Mouse (Mus musculus) embryo, embryonic 11.5 days (tissue): ENCODE results near the gene Gtpbp6.
"Not testable (repeated sequence)": the region's sequence is repeated elsewhere in the genome, so short reads cannot be mapped to it uniquely, and the experiment has no call there.

Experiments
- DNase-seq: peaks from one replicate; pipeline ENCODE4 v3.0.0-alpha.2; 2012; ENCODE audit warnings: low read depth, low spot score

The Gtpbp6 gene

DNA sequence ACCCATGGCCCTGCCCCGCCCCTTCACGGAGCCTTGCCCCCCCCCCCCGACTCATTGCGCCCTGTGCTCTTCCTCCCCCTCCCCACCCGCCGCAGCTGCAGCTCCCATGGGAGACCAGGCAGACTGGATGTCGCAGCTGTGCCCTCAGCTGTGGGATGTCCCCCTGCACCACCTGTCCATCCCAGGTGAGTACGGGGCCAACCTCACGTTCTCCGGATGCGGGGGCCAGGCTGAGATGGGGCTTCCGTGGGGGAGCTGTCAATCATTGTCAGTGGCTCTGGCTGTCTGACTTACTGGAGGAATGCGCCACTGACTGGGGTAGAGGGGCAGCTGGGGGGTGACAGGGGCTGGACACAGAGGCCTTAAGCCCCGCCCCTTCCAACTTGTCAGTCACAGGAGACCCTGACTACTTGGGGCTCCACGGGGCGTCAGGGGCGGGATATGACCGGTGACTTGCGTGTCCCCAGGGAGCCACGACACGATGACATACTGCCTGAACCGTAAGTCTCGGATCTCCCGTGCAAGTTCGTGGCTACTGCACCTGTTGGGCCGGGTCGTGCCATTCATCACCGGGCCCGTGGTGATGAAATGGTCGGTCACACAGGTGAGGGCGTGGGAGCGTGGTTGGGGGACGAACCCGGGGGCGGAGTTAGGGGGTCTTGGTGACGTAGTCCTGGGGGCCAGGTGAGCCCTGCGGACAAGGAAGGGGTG is 6.9 kb downstream of the Gtpbp6 start:
- DNase-seq: no peak

DNA sequence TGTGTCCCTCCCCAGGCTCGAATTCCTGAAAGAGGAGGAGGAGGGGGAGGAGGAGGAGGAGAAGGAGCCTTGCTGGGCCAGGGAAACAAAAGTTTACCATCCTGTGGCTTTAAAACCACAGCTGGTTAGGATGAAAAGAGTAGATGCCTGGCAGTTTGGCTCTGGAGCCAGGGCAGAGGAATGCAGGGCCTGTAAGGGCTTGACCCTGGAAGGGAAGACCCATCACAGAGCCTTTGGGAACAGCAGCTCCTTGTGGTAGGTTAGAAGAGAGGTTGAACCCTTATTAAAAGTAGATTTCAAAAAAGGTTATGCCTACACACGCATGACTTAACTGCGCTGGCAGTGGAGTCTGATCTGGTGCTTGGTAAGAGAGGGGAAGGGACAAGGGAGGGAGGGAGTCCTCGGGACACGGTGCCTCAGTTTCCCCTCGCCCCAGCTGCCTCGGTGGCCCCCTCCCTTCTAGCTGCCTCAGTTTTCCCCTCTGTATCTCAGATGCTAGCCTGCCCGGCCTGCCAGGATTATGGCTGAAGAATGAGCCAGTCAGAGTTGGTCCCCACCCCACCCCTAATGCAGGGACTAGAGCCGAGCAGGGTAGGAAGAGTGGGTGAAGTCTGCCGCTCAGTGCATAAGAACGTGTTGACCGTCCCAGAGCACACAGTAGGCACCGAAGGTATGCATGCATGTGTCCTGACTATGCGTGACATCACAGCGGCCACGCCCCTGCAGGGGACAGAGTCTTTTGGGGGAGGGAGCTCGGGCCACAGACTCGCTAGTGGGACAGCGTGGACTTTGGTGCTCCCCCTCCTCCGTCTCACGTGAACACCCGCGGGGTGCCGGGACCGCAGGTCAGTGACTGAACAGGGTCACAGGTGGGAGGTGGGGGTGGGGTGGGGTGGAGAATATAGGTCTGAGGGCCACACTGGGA is 8.1 kb downstream of the Gtpbp6 start, which contains the start of gene Plcxd1:
Plcxd1 (plus strand) TSS at position 314 of the 925 bp plus-strand sequence.
- no peak for DNase-seq

DNA sequence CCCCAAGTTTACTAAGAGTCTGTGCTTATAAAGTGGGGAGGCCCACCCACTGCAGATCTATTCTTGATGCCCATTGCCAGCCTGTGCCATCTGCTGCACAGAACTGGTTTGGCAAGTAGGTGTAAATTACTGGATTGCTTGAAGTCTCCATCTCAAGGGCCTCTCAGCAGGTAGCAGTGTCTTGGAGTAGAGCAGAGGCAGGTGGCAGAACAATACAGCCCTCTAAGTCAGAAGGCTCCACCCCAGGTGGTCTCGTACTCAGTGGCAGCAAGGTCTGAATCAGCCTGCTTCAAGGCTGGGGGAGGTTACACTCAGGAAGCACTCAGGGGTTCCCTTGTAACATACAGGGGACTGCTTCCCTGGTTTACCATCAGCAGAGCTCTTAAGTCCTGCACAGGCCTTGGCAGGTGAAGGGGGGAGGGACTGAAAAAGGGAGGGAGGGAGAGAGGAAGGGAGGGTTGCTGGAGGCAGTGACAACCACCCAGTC is 9.0 kb downstream of the Gtpbp6 start:
- no peak for DNase-seq

DNA sequence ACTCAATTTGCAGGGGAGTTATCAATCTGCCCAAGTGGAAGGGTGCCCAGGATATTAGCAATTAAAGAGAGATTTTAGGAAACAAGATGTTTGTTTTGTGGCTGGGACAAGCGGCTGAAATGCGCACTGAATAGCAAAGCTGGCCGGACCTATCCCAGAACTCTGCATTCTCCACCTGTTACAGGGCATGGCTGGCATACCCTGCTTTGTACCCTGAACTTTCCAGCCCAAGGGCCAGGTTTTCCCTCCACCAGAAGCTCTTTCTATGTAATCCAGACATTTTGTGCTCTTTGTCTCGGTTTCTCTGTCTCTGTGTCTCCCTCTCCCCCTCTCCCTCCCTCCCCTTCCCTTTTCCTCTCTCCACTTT is 13.2 kb downstream of the Gtpbp6 start:
- DNase-seq: no peak

DNA sequence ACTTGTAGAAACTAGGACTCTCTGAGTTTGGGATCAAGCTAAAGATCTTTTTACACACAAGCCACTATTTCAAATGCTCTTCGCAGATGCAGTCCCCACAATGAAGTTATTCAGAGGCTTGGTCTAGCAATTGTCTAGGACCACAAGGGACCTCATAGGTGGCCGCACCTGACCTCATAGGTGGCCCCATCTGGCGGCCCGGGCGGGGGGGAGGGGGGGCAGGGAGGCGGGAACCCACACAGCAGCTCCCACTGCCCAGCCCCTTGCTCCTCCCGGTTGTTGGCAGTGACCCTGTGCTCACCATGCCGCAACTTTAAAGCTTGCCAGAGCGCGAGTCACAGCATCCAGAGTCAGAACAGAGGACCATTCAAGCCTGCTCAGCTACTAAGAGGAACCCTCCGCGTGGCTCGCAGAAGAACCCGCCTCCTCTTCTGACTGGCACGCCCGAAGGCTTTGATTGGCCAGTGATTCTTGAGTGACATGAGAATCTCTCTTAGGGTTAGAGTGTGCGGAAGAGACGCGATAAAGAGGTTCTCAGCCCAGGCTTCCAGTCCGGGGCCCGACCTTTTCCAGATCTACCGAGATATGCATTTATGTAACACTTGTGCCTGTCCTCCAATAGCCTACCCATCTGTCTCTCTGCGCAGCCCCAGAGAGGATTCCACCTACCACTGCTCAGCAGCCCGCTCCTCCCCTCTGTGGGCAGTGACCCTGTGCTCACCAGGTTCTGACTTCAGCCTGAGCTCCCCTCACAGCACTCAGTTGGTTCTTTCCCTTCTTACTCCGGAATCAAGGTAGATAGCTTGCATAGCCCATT is 13.8 kb downstream of the Gtpbp6 start, which contains the start of gene Gm35315:
Gm35315 (minus strand) TSS at position 391 of the 817 bp plus-strand sequence.
- DNase-seq: peak; percentile 78

DNA sequence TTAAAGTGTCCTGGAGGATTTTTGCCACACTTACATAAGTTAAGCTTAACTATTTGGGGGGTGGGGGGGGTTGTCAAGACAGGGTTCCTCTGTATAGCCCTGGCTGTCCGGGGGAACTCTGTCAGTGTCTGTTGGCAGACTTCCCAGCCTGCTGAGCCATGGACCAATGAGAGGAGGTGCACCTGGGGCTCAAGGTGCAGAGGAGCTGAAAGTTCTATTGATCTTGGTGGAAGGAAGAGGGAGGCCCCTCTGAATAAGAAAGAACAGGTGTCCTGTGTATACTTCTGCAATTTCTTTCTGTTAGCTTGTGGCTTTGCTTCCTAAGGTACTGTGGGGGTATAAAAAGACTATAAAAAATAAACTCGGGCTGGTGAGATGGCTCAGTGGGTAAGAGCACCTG is 16.5 kb downstream of the Gtpbp6 start:
- DNase-seq: no peak

DNA sequence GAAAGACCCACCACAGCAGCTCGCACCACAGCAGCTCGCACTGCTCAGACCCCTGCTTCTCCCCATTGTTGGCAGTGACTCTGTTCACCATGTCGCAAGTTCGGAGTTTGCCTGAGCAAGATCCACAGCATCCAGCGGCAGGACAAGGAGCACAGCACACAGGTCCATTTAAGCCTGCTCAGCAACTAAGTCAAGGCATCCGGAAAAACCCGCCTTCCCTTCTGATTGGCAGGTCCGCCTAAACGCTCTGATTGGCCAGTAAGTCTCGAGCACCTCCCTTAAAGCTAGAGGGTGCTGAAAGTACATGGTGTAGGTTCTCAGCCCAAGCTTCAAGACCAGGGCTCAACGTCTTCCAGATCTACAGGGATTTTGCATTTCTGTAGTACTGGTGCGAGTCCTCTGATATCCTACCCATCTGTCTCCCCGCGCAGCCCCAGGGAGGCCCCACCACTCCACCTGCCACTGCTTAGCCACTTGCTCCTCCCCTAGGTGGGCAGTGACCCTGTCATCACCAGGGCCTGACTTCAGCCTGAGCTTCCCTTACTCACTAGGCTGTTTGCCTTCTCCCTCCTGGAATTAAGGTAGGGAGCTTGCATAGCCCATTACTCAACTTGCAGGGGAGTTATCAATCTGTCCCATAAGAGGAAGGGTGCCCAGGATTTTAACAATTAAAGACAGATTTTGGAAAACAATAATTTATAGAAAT is 21.7 kb downstream of the Gtpbp6 start:
- DNase-seq: no peak

DNA sequence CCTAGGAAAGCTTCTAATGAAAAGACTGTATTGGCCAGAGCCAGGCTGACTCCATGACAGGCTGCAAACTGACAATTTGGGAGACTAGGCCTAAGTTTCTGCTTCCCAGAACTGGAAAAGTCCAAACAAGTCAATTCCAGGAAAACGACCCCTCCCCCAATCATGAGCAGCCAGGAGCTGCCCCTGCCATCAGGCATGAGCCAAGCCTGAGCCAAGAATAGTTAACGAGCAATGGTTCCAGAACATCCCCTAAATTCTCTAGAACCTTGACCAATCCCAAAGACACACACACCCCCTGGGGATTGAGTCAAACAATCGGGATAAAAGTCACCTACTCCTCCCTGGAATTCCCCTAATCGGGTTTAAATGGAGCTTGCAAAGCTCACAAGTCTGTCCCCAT is 25.0 kb downstream of the Gtpbp6 start:
- DNase-seq: no peak

DNA sequence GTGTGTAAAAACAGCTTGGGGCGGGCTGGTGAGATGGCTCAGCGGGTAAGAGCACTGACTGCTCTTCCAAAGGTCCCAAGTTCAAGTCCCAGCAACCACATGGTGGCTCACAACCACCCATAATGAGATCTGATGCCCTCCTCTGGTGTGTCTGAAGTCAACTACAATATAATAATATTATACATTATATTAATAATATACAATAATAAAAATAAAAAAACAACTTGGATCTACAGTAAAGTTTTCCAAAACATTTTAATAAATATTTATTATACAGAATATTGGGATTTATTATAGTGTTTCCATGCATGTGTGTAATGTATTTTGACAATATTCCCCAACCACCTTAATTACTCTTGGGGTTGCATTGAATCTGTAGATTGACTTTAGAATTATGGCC is 35.6 kb downstream of the Gtpbp6 start, which contains the start of gene Gm17655:
Gm17655 (minus strand) TSS at position 101 of the 400 bp plus-strand sequence.
- DNase-seq: not testable (repeated sequence)

DNA sequence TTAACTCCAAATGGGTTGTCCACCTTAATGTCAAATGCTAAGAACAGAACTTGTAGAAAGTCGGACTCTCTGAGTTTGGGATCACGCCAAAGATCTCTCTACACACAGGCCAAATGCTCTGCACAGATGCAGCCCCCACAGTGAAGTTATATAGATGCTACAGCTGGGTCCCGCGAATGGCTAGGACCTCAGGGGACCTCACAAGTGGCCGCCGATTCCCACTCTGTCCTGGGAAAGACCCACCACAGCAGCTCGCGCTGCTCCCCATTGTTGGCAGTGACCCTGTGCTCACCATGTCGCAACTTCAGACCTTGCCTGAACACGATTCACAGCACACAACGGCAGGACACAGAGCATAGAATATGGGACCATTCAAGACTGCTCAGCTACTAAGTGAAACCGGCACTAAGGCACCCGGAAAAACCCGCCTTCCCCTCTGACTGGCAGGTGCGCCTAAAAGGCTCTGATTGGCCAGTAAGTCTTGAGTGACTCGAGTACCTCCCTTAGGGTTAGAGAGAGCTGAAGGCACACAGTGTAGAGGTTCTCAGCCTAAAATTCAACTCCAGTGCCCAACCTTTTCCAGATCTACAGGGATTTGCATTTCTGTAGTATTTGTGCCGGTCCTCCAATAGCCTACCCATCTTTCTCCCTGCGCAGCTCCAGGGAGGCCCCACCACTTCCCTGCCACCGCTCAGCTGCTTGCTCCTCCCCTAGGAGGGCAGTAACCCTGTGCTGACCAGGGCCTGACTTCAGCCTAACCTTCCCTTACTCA is 50.2 kb downstream of the Gtpbp6 start:
- peak; percentile 40 for DNase-seq
